Mouse (Mus musculus) layer of hippocampus, adult 11-12 months (tissue): ENCODE results near the gene Lhfpl5.
"Not testable (repeated sequence)": the region's sequence is repeated elsewhere in the genome, so short reads cannot be mapped to it uniquely, and the experiment has no call there.

ENCODE experiments used
- DNase-seq: peaks from one replicate; pipeline ENCODE4 v3.0.0; 2022; ENCODE audit warnings: low spot score

Lhfpl5 gene

GRCm38 (mm10) chr17:28575244-28576125 lies at the start of gene Lhfpl5:
Gene Lhfpl5, plus strand, starts transcription at chr17:28575641.
- DNase-seq: no peak

- no peak for DNase-seq
Measured at GRCm38 (mm10) chr17:28527184-28528042, 48.0 kb upstream of the Lhfpl5 start.

- peak; percentile 90 for DNase-seq
Measured at GRCm38 (mm10) chr17:28528043-28528351, 47.4 kb upstream of the Lhfpl5 start.

GRCm38 (mm10) chr17:28529116-28529515 lies 46.3 kb upstream of the Lhfpl5 start:
- no peak for DNase-seq

GRCm38 (mm10) chr17:28530506-28530905 lies 44.9 kb upstream of the Lhfpl5 start, which contains the start of gene Armc12:
Gene Armc12, plus strand, starts transcription at chr17:28530806.
- no peak for DNase-seq

- DNase-seq: no peak
Measured at GRCm38 (mm10) chr17:28531946-28532345, 43.5 kb upstream of the Lhfpl5 start.

GRCm38 (mm10) chr17:28532557-28532956 lies 42.9 kb upstream of the Lhfpl5 start:
- no peak for DNase-seq

- DNase-seq: no peak
Measured at GRCm38 (mm10) chr17:28533327-28533726, 42.1 kb upstream of the Lhfpl5 start.

GRCm38 (mm10) chr17:28537881-28538280 lies 37.6 kb upstream of the Lhfpl5 start:
- no peak for DNase-seq

GRCm38 (mm10) chr17:28546925-28547324 lies 28.5 kb upstream of the Lhfpl5 start:
- no peak for DNase-seq

GRCm38 (mm10) chr17:28548550-28548949 lies 26.9 kb upstream of the Lhfpl5 start:
- DNase-seq: no peak

- DNase-seq: no peak
Measured at GRCm38 (mm10) chr17:28549111-28549510, 26.3 kb upstream of the Lhfpl5 start, which contains the start of gene Clpsl2. Gene Clpsl2, plus strand, starts transcription at chr17:28549411.

GRCm38 (mm10) chr17:28553040-28553793 lies 22.2 kb upstream of the Lhfpl5 start:
- DNase-seq: peak; percentile 77

GRCm38 (mm10) chr17:28554021-28554420 lies 21.4 kb upstream of the Lhfpl5 start:
- not testable (repeated sequence) for DNase-seq

GRCm38 (mm10) chr17:28556635-28557396 lies 18.6 kb upstream of the Lhfpl5 start:
- DNase-seq: no peak

GRCm38 (mm10) chr17:28557772-28558171 lies 17.7 kb upstream of the Lhfpl5 start:
- DNase-seq: no peak

- no peak for DNase-seq
Measured at GRCm38 (mm10) chr17:28560598-28560997, 14.8 kb upstream of the Lhfpl5 start, which contains the start of gene Clps. Gene Clps, minus strand, starts transcription at chr17:28560766.

- no peak for DNase-seq
Measured at GRCm38 (mm10) chr17:28561613-28562012, 13.8 kb upstream of the Lhfpl5 start.

- DNase-seq: no peak
Measured at GRCm38 (mm10) chr17:28565181-28565580, 10.3 kb upstream of the Lhfpl5 start.

GRCm38 (mm10) chr17:28567541-28567940 lies 7.9 kb upstream of the Lhfpl5 start:
- DNase-seq: no peak

- no peak for DNase-seq
Measured at GRCm38 (mm10) chr17:28571868-28572267, 3.6 kb upstream of the Lhfpl5 start.
